Mouse (Mus musculus): ENCODE data around the gene Slc8b1. TPM values are rescaled to one million over a fixed set of nuclear protein-coding genes. Genes with fewer than 3 reads are reported as not detected.
"Not testable (repeated sequence)": the region's sequence is repeated elsewhere in the genome, so short reads cannot be mapped to it uniquely, and the experiment has no call there.

The Slc8b1 gene
- polyA plus RNA-seq, 1 experiment from 2014 or later, result 4.9 TPM

GRCm38 (mm10) chr5:120497071-120497470 is 13.9 kb upstream of the Slc8b1 start:
- no peak for ATAC-seq (ENCODE audit: low FRiP score, low TSS enrichment)
- H3K4me3 ChIP-seq (ENCODE audit: low read depth, low read length), result no peak overlapping the region
- 0 out of 2 replicates have a peak, but pooled peaks cover 3% of the 10 kb centered on the region for H3K4me1 ChIP-seq (replicated peaks; ENCODE audit: control insufficient read depth, insufficient read depth)
- 0 out of 2 replicates have a peak, but pooled peaks cover 3% of the 10 kb centered on the region for H3K36me3 ChIP-seq (ENCODE audit: control insufficient read depth, insufficient read depth, low read length)
- no peak for DNase-seq (ENCODE audit: low spot score)
- 85% methylated on average over 3 of the region's 3 CpGs for WGBS
- no peaks in the 10 kb centered on the region for H3K9me3 ChIP-seq (ENCODE audit: control insufficient read depth, low read length)
- H3K9ac ChIP-seq (ENCODE audit: low read length), result no peak overlapping the region
- H3K27ac ChIP-seq (replicated peaks), result no peak overlapping the region
- H3K4me2 ChIP-seq (replicated peaks; ENCODE audit: low read depth), result no peak overlapping the region
- no peaks in the 10 kb centered on the region for H3K27me3 ChIP-seq (ENCODE audit: control insufficient read depth, insufficient read depth, low read length)
- no peak for TF ChIP-seq CTCF (IDR thresholded peaks at IDR 0.05; ENCODE audit: low read depth)
- no peak for TF ChIP-seq EP300 (optimal IDR thresholded peaks at IDR 0.05)

GRCm38 (mm10) chr5:120499202-120499601 is 11.8 kb upstream of the Slc8b1 start:
- Histone ChIP-seq H3K9ac (ENCODE audit: low read length) (no peak overlapping the region), H3K4me2 (replicated peaks; ENCODE audit: low read depth) (no peak overlapping the region), H3K27me3 (ENCODE audit: control insufficient read depth, insufficient read depth, low read length) (no peaks in the 10 kb centered on the region), H3K27ac (replicated peaks) (no peak overlapping the region), H3K36me3 (ENCODE audit: control insufficient read depth, insufficient read depth, low read length) (no peaks in the 10 kb centered on the region), H3K4me1 (replicated peaks; ENCODE audit: control insufficient read depth, insufficient read depth) (0 out of 2 replicates have a peak, but pooled peaks cover 6% of the 10 kb centered on the region), H3K4me3 (ENCODE audit: low read depth, low read length) (no peak overlapping the region), H3K9me3 (ENCODE audit: control insufficient read depth, low read length) (no peaks in the 10 kb centered on the region)
- no peak for DNase-seq (ENCODE audit: low spot score)
- no peak for TF ChIP-seq CTCF (IDR thresholded peaks at IDR 0.05; ENCODE audit: low read depth)
- TF ChIP-seq EP300 (optimal IDR thresholded peaks at IDR 0.05), result no peak
- WGBS, result 87% methylated on average over 4 of the region's 4 CpGs
- ATAC-seq (ENCODE audit: low FRiP score, low TSS enrichment), result no peak

DNA sequence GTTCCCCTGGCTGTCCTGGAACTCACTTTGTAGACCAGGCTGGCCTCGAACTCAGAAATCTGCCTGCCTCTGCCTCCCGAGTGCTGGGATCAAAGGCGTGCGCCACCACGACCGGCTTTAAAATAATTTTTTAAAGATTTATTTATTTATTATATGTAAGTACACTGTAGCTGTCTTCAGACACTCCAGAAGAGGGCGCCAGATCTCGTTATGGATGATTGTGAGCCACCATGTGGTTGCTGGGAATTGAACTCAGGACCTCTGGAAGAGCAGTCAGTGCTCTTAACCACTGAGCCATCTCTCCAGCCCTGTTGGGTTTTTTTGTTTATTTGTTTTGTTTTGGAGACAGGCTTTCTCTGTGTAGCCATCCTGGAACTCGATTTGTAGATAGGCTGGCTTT is 10.4 kb upstream of the Slc8b1 start:
- not testable (repeated sequence) for H3K9me3 ChIP-seq (ENCODE audit: control insufficient read depth, low read length); H3K9ac ChIP-seq (ENCODE audit: low read length); H3K36me3 ChIP-seq (ENCODE audit: control insufficient read depth, insufficient read depth, low read length); ATAC-seq (ENCODE audit: low FRiP score, low TSS enrichment); H3K27ac ChIP-seq (replicated peaks); H3K4me1 ChIP-seq (replicated peaks; ENCODE audit: control insufficient read depth, insufficient read depth); H3K27me3 ChIP-seq (ENCODE audit: control insufficient read depth, insufficient read depth, low read length); H3K4me2 ChIP-seq (replicated peaks; ENCODE audit: low read depth); H3K4me3 ChIP-seq (ENCODE audit: low read depth, low read length); DNase-seq (ENCODE audit: low spot score)
- WGBS, result 93% methylated on average over 9 of the region's 9 CpGs
- TF ChIP-seq CTCF (IDR thresholded peaks at IDR 0.05; ENCODE audit: low read depth), result 0 out of 2 replicates have a peak, but pooled peaks have one; percentile 14

GRCm38 (mm10) chr5:120502147-120502621 is 8.8 kb upstream of the Slc8b1 start:
- TF ChIP-seq CTCF (IDR thresholded peaks at IDR 0.05; ENCODE audit: low read depth) (no peak), EP300 (optimal IDR thresholded peaks at IDR 0.05) (no peak)
- Histone ChIP-seq H3K4me1 (replicated peaks; ENCODE audit: control insufficient read depth, insufficient read depth) (0 out of 2 replicates have a peak, but pooled peaks cover 6% of the 10 kb centered on the region), H3K4me2 (replicated peaks; ENCODE audit: low read depth) (peak overlapping the region; percentile 98), H3K4me3 (ENCODE audit: low read depth, low read length) (peak overlapping the region; percentile 90), H3K27me3 (ENCODE audit: control insufficient read depth, insufficient read depth, low read length) (no peaks in the 10 kb centered on the region), H3K27ac (replicated peaks) (no peak overlapping the region), H3K36me3 (ENCODE audit: control insufficient read depth, insufficient read depth, low read length) (no peaks in the 10 kb centered on the region), H3K9ac (ENCODE audit: low read length) (peak overlapping the region; percentile 90), H3K9me3 (ENCODE audit: control insufficient read depth, low read length) (no peaks in the 10 kb centered on the region)
- WGBS, result 51% methylated on average over 9 of the region's 9 CpGs
- DNase-seq (ENCODE audit: low spot score), result no peak
- no peak for ATAC-seq (ENCODE audit: low FRiP score, low TSS enrichment)

DNA sequence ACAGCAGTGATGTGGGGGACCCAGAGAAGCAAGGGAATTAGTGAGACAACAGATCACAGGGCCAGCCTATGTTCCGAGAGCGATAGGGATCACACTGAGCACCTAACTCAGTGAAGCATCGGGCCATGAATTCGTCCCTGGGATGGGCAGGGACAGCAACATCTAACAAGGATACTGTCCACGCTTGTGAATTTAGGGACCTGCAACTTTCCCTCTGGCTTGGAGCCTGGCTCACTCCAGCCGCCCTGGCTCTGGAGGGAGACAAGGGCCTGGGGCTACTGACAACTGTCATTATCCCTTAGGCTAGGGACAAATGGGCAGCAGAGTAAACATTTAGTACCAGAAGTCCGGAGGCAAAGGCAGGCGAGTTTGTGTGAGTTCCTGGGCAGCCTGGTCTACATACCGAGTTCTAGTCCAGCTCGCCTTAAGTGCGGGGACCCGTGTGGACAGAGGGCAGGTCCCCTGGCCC is 8.3 kb upstream of the Slc8b1 start:
- Histone ChIP-seq H3K9ac (ENCODE audit: low read length) (peak overlapping the region; percentile 90), H3K4me2 (replicated peaks; ENCODE audit: low read depth) (peak overlapping the region; percentile 98), H3K9me3 (ENCODE audit: control insufficient read depth, low read length) (no peaks in the 10 kb centered on the region), H3K27me3 (ENCODE audit: control insufficient read depth, insufficient read depth, low read length) (no peaks in the 10 kb centered on the region), H3K4me1 (replicated peaks; ENCODE audit: control insufficient read depth, insufficient read depth) (0 out of 2 replicates have a peak, but pooled peaks cover 6% of the 10 kb centered on the region), H3K4me3 (ENCODE audit: low read depth, low read length) (peak overlapping the region; percentile 90), H3K36me3 (ENCODE audit: control insufficient read depth, insufficient read depth, low read length) (no peaks in the 10 kb centered on the region), H3K27ac (replicated peaks) (no peak overlapping the region)
- 6% methylated on average over 12 of the region's 12 CpGs for WGBS
- TF ChIP-seq EP300 (optimal IDR thresholded peaks at IDR 0.05) (no peak), CTCF (IDR thresholded peaks at IDR 0.05; ENCODE audit: low read depth) (no peak)
- peak; percentile 2; the same call in 1 of the 2 replicates for ATAC-seq (ENCODE audit: low FRiP score, low TSS enrichment)
- peak; percentile 21 for DNase-seq (ENCODE audit: low spot score)

DNA sequence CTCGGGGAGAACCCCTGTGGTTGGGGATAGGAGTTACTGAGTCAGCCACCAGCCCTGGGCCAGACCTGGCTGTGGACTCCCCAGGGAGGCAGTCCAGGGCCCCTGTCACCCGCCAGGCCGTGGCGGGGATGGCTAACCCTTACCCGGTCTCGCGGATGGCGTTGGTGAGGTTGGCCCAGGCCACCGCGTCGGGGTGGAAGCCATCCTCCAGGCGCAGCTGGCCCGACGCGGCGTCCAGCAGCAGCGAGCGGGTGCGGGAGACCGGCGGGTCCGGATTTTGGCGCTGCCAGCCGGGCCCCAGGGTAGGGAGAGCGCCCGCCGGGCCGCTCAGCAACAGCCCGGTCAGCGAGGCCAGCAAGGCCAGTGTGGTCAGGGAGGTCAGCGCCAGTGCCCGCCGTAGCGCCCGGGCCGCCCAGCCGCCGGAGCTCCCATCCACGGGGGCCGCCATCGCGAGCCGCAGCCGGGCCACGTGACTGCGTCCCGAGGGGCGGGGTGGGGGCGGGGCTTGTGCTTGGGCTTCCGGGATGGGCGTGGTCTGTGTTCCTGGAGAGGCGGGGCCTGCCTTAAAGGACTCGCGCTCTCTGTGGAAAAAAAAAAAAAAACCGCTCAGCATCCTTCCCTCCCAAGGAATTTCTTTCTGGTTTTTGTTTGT is 7.7 kb upstream of the Slc8b1 start, which contains the start of gene Plbd2:
Gene Plbd2 (minus strand): TSS at position 482 of the 652 bp plus-strand sequence.
- no peak within 1 kb of the TSS; the same call in 1 of the 2 replicates for H3K27ac ChIP-seq (replicated peaks)
- no peak for TF ChIP-seq EP300 (optimal IDR thresholded peaks at IDR 0.05)
- TF ChIP-seq CTCF (IDR thresholded peaks at IDR 0.05; ENCODE audit: low read depth), result no peak
- DNase-seq (ENCODE audit: low spot score) (peak; percentile 96), ATAC-seq (ENCODE audit: low FRiP score, low TSS enrichment) (peak; percentile 72)
- H3K4me1 ChIP-seq (replicated peaks; ENCODE audit: control insufficient read depth, insufficient read depth), result 0 out of 2 replicates have a peak, but pooled peaks cover 6% of the 10 kb centered on the region
- H3K9me3 ChIP-seq (ENCODE audit: control insufficient read depth, low read length), result no peaks in the 10 kb centered on the region
- no peaks in the 10 kb centered on the region for H3K36me3 ChIP-seq (ENCODE audit: control insufficient read depth, insufficient read depth, low read length)
- under 1% methylated on average over 42 of the region's 55 CpGs for WGBS
- H3K27me3 ChIP-seq (ENCODE audit: control insufficient read depth, insufficient read depth, low read length), result no peaks in the 10 kb centered on the region
- H3K4me3 ChIP-seq (ENCODE audit: low read depth, low read length), result peak within 1 kb of the TSS; percentile 90
- peak within 1 kb of the TSS; percentile 90 for H3K9ac ChIP-seq (ENCODE audit: low read length)
- H3K4me2 ChIP-seq (replicated peaks; ENCODE audit: low read depth), result peak within 1 kb of the TSS; percentile 98

All from stomach, postnatal 0 days (tissue).